Mouse (Mus musculus): Measurements from ENCODE around the gene Fthl17f. TPM values are rescaled to one million over a fixed set of nuclear protein-coding genes. Genes with fewer than 3 reads are reported as not detected.
"Not testable (repeated sequence)": the region's sequence is repeated elsewhere in the genome, so short reads cannot be mapped to it uniquely, and the experiment has no call there.

Gene Fthl17f
- total RNA-seq (2021) = not detected
- long read RNA-seq, experiment 1 = 0 reads
- long read RNA-seq, experiment 2 = 0 reads

GRCm38 (mm10) chrX:9062715-9063114 lies at the start of gene Fthl17f:
Gene Fthl17f, plus strand, starts transcription at chrX:9063015.
- not testable (repeated sequence) for DNase-seq (ENCODE audit: low spot score in 2 of 2)

DNA sequence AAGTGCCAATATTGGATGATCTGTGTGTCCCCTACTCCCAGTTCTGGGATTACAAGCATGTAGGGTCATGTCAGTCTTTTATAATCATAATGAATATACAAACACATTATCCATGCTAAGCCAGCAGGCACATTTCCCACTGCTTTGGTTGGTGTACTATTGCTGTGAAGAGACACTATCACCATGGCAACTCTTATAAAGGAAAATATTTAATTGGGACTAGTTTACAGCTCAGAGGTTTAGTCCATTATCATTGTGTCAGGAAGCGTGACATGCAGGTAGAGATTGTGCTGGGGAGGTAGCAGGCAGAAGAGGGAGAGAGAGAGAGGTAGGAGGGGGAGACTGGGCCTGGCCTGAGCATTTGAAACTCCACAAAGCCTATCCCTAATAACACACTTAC lies 46.7 kb upstream of the Fthl17f start:
- DNase-seq (ENCODE audit: low spot score in 2 of 2) = peak in 1 of 2 experiments; percentile 8

DNA sequence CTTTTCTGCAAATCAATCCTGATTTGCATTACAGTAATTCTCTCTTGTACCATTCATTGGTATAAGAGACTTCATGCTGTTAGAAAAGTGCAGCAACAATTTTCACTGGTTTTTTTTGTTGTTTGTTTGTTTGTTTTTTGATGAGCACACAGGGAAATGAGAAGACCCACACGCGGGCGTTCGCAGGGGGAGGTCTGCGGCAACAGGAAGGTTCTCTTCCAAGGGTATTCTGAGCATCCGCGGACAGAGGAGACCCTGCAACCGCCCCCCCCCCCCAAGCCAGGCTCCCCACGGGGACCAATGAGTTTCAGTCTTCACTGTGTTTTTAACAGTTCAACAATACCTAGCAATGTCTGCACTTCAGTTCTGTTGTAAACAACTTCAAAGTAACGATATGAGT lies 43.3 kb upstream of the Fthl17f start:
- no peak for DNase-seq (ENCODE audit: low spot score in 2 of 2)

GRCm38 (mm10) chrX:9033193-9033592 lies 29.6 kb upstream of the Fthl17f start, which contains the start of gene Fthl17e:
Gene Fthl17e, plus strand, starts transcription at chrX:9033493.
- not testable (repeated sequence) for DNase-seq (ENCODE audit: low spot score in 2 of 2)

- DNase-seq (ENCODE audit: low spot score in 2 of 2) = not testable (repeated sequence)
These were observed 21.2 kb upstream of the Fthl17f start for GRCm38 (mm10) chrX:9041611-9042010.

GRCm38 (mm10) chrX:9060952-9061351 lies 1.9 kb upstream of the Fthl17f start:
- peak; percentile 55 to 88 for DNase-seq (ENCODE audit: low spot score in 2 of 2)

- DNase-seq (ENCODE audit: low spot score in 2 of 2) = no peak
These were observed 714 bp upstream of the Fthl17f start for GRCm38 (mm10) chrX:9062101-9062500.

DNA sequence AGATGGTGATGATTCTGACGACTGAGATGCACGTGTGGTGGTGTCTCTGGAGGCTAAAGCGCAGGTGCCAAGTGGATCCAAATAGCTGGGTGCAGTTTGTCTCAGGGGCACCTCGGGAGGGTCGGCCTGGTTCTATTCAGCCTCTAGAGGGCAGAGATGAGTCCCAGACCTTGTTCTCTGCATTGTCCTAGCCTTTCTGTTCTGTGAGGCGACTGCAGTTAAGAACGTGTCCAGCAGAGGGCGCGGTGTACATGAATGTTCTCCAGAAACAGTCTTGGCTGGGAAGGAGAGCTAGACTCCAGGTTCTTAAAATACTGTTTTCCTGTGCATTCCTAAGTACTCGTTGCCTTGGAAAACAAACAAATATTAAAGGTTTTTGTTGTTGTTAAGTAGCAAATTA lies 14.9 kb downstream of the Fthl17f start:
- DNase-seq (ENCODE audit: low spot score in 2 of 2) = peak; percentile 47 to 72

DNA sequence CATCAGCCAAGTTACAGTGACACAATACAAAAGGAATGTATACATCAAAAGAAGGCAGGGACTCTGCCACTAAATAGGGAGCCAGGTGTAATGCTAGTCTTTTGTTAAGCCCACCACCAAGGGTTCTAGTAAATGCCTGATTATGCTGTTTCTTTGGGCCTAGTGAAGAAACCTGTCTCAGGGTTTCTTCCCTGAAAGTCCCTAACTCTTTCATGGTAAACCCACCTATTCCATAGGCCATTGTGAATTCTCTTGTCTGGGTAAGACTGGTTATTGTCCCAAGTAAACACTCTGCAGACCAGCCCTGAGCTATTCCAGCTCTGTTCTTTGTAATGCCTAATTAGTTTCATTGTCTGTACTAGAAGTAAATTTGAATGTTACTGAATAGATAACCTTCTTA lies 32.3 kb downstream of the Fthl17f start:
- DNase-seq (ENCODE audit: low spot score in 2 of 2) = not testable (repeated sequence)

- no peak for DNase-seq (ENCODE audit: low spot score in 2 of 2)
These were observed 41.4 kb downstream of the Fthl17f start, which contains the start of gene 4930402K13Rik for GRCm38 (mm10) chrX:9104262-9104661. Gene 4930402K13Rik, plus strand, starts transcription at chrX:9104562.

DNA sequence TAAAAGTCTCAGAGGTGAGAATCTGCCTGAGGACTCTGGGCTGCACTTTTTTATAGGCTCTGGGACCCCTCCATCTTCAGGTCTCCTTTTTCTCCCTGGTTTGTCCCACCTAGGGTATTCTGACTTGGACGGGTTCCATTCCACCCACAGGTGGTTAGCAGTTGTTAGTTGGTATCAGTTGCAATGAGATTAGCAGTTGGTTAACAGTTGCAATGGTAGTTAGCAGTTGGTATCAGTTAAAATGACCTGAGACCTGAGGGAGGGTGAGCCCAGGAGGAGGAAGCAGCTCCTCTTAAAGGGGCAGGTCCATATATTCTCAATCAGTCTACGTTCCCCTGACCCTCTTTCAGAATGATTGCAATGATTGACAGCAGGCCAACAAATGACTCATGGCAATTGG lies 47.6 kb downstream of the Fthl17f start:
- DNase-seq (ENCODE audit: low spot score in 2 of 2) = no peak

Other genes with a start within 250 kb of the Fthl17f start
- gene Gm6592, start 219.0 kb upstream of the Fthl17f start, total RNA-seq (2021) = not detected
- not detected for gene Gm5751, start 188.8 kb upstream of the Fthl17f start, total RNA-seq (2021)
- 10 to 100 TPM; 28.5 to 30.2 TPM for gene B630019K06Rik, start 170.6 kb upstream of the Fthl17f start, total RNA-seq (2021)
- not detected for gene Fthl17b, start 100.0 kb upstream of the Fthl17f start, total RNA-seq (2021)
- not detected for gene Fthl17c, start 86.5 kb upstream of the Fthl17f start, total RNA-seq (2021)
- not detected for gene Fthl17d, start 76.3 kb upstream of the Fthl17f start, total RNA-seq (2021)
- gene Fthl17e, start 29.5 kb upstream of the Fthl17f start, total RNA-seq (2021) = not detected
- not detected for gene 4930402K13Rik, start 41.5 kb downstream of the Fthl17f start, total RNA-seq (2021)
- 1 to 10 TPM; 3.7 to 4.7 TPM for gene Lancl3, start 136.9 kb downstream of the Fthl17f start, total RNA-seq (2021)
- gene Gm14862, start 193.9 kb downstream of the Fthl17f start, total RNA-seq (2021) = not detected
- 10 to 100 TPM in 1 of 2 experiments, 1 to 10 TPM in 1; 8.4 to 11.9 TPM for gene Xk, start 209.7 kb downstream of the Fthl17f start, total RNA-seq (2021)
- 1 to 10 TPM in 1 of 2 experiments, not detected in 1; 1.4 TPM for gene H2al1m, start 220.7 kb downstream of the Fthl17f start, total RNA-seq (2021)

Data from layer of hippocampus, postnatal 14 days (tissue).